Mouse (Mus musculus) embryonic facial prominence, embryonic 11.5 days (tissue): Measurements from ENCODE around the gene Ankrd63. TPM values are rescaled to one million over a fixed set of nuclear protein-coding genes. Genes with fewer than 3 reads are reported as not detected.

Source experiments
- ATAC-seq: fragments of 200-750 bp; cut with Nextera tagmentation; replicated peaks from 2 replicates; pipeline ENCODE4 v1.8.0; 2017; ENCODE audit warnings: low read depth; ENCODE audit not compliant: insufficient number of reproducible peaks, low FRiP score, low TSS enrichment
- DNase-seq: peaks from one replicate; pipeline ENCODE4 v3.0.0-alpha.2; 2015; ENCODE audit warnings: low spot score
- H3K27ac ChIP-seq: fragments of 300-500 bp; sonication (generic); replicated peaks from 2 replicates; pipeline ENCODE4 v1.5.1; 2014; ENCODE audit warnings: mild to moderate bottlenecking, low read depth, low read length, control low read depth
- H3K27me3 ChIP-seq: fragments of 300-500 bp; sonication (generic); 2 replicates; pipeline ENCODE4 v1.6.1; 2014; ENCODE audit warnings: mild to moderate bottlenecking, low read length, moderate library complexity, mixed read lengths; ENCODE audit not compliant: control insufficient read depth, insufficient read depth
- H3K36me3 ChIP-seq: fragments of 300-500 bp; sonication (generic); replicated peaks from 2 replicates; pipeline ENCODE4 v1.6.1; 2014; ENCODE audit warnings: low read depth, mild to moderate bottlenecking, low read length, moderate library complexity, mixed read lengths; ENCODE audit not compliant: control insufficient read depth, insufficient read depth
- H3K4me1 ChIP-seq: fragments of 300-500 bp; sonication (generic); 2 replicates; pipeline ENCODE4 v1.6.1; 2014; ENCODE audit warnings: low read length, mixed read lengths; ENCODE audit not compliant: control insufficient read depth, insufficient read depth
- H3K4me2 ChIP-seq: fragments of 300-500 bp; sonication (generic); 2 replicates; pipeline ENCODE4 v1.6.1; 2014; ENCODE audit warnings: low read depth, mild to moderate bottlenecking, control low read depth, low read length, moderate library complexity
- H3K4me3 ChIP-seq: fragments of 300-500 bp; sonication (generic); 2 replicates; pipeline ENCODE4 v1.5.1; 2014; ENCODE audit warnings: low read depth, low read length, control low read depth
- H3K9ac ChIP-seq: fragments of 300-500 bp; sonication (generic); replicated peaks from 2 replicates; pipeline ENCODE4 v1.6.1; 2014; ENCODE audit warnings: mild to moderate bottlenecking, control low read depth, low read length
- H3K9me3 ChIP-seq: fragments of 300-500 bp; sonication (generic); replicated peaks from 2 replicates; pipeline ENCODE4 v1.6.1; 2016; ENCODE audit warnings: mild to moderate bottlenecking, low read length, inconsistent platforms, mixed read lengths; ENCODE audit not compliant: control insufficient read depth
- WGBS: fragments of 180-500 bp; shearing (Covaris S2); extraction: QIAGEN DNeasy Blood & Tissue Kit; methylation state at CpG from one replicate; pipeline ENCODE4 v1.1.7; 2014; 5-methylcytosine and 5-hydroxymethylcytosine counted together
- polyA plus RNA-seq: library from polyadenylated mRNA; unstranded; fragments of >200 nt; fragmentation: Nextera tagmentation; extraction: Ambion mirVana; gene quantifications from 2 replicates; pipeline ENCODE4 v1.2.1, GENCODE M21; 2014

The Ankrd63 gene
- polyA plus RNA-seq, 1 experiment from 2014 or later: not detected

DNA sequence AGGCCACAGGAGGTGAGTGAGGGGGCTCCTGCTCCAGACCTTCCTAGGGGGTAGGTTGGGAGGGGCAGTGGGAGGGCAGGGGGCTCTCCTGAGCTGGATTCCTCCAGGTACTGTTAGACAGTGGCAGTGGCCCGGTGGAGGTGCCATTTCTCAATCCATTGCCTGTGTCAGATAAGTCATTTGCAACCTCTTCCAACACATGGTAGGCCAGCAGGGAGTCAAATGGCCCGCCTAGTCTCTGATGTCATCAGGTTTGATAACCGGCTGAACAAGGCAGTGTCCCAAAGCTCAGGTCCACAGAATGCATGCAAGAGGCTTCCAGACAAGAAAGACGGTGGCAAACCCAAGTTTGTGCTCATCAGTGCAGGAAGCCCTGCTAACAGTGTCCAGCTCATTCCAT, 25.9 kb downstream of the Ankrd63 start:
- peaks cover 44% of the 10 kb centered on the region for H3K27me3 ChIP-seq
- no peaks in the 10 kb centered on the region for H3K9me3 ChIP-seq
- peaks cover 3% of the 10 kb centered on the region; the same call in 1 of the 2 replicates for H3K4me1 ChIP-seq
- H3K9ac ChIP-seq: no peak overlapping the region
- H3K4me2 ChIP-seq: peak overlapping the region; percentile 89
- 20% methylated on average over 4 of the region's 4 CpGs for WGBS
- peak overlapping the region; percentile 43; the same call in 1 of the 2 replicates for H3K4me3 ChIP-seq
- ATAC-seq (no peak), DNase-seq (no peak)
- no peaks in the 10 kb centered on the region for H3K36me3 ChIP-seq
- no peak overlapping the region for H3K27ac ChIP-seq

DNA sequence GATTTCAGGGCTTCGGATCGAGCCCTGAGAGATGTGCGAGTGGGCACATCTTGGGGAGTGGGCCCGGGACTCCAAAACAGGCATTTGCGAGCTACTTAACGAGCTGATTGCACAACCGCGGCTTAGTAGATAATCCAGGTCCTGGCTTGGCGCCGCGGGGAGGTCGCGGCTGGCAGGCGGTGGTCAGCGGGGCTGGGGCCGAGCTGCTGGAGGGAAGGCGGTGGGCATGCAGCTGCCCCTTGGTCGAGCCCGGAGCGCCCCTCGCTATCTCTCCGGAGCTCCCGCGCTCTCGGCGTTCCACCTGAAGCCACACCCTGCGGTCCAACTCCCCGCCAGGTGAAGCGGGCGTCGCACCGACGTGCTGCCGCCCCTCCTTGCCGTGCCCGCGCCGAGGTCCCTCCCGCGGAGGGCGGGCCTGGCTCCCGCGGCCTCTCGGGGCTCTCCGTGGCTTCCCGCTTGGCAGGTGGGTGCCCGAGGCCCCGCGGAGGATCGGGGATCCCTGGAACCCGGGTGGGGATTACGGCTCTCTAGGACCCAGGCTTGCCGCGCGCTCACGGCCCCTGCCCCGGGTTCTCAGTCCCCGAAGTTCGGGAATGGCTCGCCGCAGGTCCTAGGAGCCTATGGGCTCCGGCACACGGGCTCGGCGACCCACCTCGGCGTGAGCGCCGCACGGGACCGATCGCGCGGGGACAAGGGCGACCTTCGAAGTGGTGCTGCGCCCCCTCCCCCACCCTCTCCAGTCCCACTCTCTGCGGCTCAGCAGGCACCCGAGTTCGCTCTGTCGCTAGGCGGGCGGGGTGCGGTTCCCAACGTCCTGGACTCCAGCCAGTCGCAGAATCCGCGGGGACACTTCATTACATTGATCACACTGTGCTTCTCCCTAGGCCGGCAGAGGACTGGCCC, 26.7 kb downstream of the Ankrd63 start:
- Histone ChIP-seq H3K4me3 (peak overlapping the region; percentile 43), H3K27me3 (peaks cover 44% of the 10 kb centered on the region), H3K9me3 (no peaks in the 10 kb centered on the region), H3K4me2 (peak overlapping the region; percentile 89), H3K27ac (no peak overlapping the region), H3K4me1 (peaks cover 3% of the 10 kb centered on the region; the same call in 1 of the 2 replicates), H3K36me3 (no peaks in the 10 kb centered on the region), H3K9ac (peak overlapping the region; percentile 40)
- ATAC-seq (peak; percentile 42; the same call in 1 of the 2 replicates), DNase-seq (no peak)
- under 1% methylated on average over 73 of the region's 89 CpGs for WGBS

DNA sequence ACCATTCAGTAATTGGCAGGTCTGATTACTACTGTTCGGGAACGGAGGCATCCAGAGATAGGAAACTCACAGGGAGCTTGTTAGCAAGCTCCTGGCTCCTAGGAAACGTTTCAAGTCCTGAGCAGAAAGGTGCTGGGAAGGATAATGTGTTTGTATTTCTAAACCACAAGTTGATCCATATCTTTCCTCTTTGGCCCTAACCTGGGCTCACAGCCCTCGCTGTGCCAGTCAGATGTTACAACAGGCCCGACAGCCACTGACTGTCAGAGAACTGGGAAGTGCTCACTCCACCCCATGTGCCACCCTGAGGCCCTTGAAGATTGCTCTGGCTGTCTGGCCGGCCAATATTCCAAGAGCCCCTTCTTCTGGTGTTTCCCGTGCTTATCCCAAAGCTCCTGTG, 29.3 kb downstream of the Ankrd63 start:
- H3K27me3 ChIP-seq: peaks cover 44% of the 10 kb centered on the region
- H3K9ac ChIP-seq: no peak overlapping the region
- peaks cover 3% of the 10 kb centered on the region; the same call in 1 of the 2 replicates for H3K4me1 ChIP-seq
- no peak for ATAC-seq
- H3K4me3 ChIP-seq: no peak overlapping the region
- H3K27ac ChIP-seq: no peak overlapping the region
- WGBS: 13% methylated on average over 7 of the region's 7 CpGs
- no peak overlapping the region for H3K4me2 ChIP-seq
- no peak for DNase-seq
- no peaks in the 10 kb centered on the region for H3K9me3 ChIP-seq
- H3K36me3 ChIP-seq: no peaks in the 10 kb centered on the region

DNA sequence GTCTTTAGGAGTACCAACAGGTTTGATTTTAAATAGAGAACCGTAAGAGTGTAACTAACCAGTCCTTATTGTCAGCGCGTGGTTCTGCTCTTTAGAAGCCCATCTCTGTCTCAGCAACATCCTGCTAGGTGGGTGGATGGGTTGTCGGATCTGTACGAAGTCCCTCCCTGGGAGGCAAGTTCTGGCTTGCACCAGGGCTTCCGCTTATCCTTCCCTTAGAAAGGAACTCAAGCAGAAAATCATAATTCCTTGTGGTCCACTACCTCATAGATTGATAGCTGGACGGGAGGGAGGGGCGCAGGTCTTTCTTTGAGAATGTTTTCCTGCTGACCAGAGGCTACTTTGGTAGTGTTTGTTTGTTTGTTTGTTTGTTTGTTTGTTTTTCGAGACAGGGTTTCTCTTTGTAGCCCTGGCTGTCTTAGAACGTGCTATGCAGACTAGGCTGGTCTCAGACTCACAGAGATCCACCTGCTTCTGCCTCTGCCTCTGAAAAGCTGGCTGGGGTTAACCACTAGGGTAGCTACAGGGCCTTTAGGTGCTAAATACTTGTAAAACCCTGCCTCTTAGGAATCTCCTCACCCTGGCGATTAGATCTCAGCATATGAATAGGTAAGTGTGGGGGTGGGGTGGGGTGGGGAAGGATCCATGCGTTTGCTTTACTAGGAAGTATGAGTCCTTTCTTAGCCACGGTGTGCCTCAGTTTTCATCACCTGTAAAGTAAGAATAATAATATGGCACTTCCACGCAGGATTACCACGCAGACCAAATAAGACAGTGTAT, 29.9 kb downstream of the Ankrd63 start:
- no peaks in the 10 kb centered on the region for H3K36me3 ChIP-seq
- H3K9ac ChIP-seq: no peak overlapping the region
- 30% methylated on average over 15 of the region's 15 CpGs for WGBS
- no peak overlapping the region for H3K4me2 ChIP-seq
- H3K4me1 ChIP-seq: peaks cover 3% of the 10 kb centered on the region; the same call in 1 of the 2 replicates
- no peaks in the 10 kb centered on the region for H3K9me3 ChIP-seq
- no peak for ATAC-seq
- DNase-seq: no peak
- no peak overlapping the region for H3K27ac ChIP-seq
- no peak overlapping the region for H3K4me3 ChIP-seq
- peaks cover 44% of the 10 kb centered on the region for H3K27me3 ChIP-seq

DNA sequence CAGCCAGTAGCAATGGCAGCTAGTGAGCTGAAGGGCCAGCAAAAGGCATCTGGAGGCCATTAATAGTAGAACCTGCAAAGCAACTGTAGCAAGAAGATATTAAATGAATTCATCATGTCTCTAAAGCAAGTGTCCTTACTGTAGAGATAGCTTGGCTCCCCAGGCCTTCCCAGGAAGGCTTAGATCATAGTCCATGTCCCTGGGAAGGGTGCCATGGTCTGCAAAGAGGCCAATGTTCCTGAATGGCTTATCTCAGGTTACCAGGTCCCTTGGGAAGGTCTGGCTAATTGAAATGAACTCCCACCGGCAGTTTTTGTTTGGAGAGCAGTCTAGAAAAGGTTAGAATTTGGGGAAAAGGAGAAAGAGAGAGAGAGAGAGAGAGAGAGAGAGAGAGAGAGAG, 32.0 kb downstream of the Ankrd63 start:
- Histone ChIP-seq H3K36me3 (no peaks in the 10 kb centered on the region), H3K27ac (no peak overlapping the region), H3K4me1 (no peaks in the 10 kb centered on the region), H3K27me3 (peaks cover 29% of the 10 kb centered on the region), H3K9me3 (no peaks in the 10 kb centered on the region), H3K4me3 (no peak overlapping the region), H3K9ac (no peak overlapping the region), H3K4me2 (no peak overlapping the region)
- WGBS: 30% methylated on average over 1 of the region's 1 CpGs
- ATAC-seq (no peak), DNase-seq (no peak)

DNA sequence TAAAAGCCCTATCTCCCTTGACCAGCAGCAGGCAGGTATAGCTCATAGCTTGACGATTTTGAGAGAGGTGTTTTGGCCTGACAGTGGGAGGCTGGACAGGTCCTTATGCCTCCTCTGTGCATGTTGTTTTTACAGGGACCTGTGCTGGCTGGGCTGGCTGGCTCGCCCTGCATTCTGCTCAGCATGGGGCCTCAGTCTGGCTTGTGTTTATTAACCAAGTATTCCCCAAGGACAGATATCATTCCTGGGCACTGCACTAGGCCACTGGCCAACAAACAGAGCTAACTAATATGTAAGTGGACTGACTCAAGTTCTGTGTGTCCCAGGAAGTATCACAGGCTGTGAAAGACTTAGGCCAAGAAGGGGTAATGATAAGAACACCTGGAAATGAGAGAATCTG, 34.0 kb downstream of the Ankrd63 start:
- Histone ChIP-seq H3K9me3 (no peaks in the 10 kb centered on the region), H3K4me2 (no peak overlapping the region), H3K4me3 (no peak overlapping the region), H3K27ac (no peak overlapping the region), H3K4me1 (no peaks in the 10 kb centered on the region), H3K9ac (no peak overlapping the region; the same call in 1 of the 2 replicates), H3K36me3 (no peaks in the 10 kb centered on the region), H3K27me3 (peaks cover 12% of the 10 kb centered on the region)
- DNase-seq (no peak), ATAC-seq (no peak)
- 33% methylated on average over 2 of the region's 2 CpGs for WGBS

DNA sequence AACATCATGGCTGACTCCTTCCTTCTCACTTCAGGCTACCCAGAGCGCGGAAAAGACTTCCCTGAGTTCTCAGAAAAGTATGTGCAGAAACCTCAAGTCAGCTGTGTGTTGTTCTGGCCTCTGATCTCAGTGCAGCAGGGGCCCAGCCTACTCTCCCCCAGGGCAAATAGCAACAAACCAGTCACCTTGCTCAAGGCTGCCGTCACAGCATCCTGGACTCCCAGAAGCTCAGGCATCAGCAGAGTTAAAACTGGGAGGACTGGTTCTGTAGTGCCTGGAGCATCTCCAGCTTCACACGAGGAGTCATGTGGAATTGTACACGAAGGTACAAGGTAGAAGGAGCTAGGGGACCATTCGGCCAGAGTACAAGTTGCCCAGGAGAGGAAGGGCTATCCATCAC, 34.5 kb downstream of the Ankrd63 start:
- Histone ChIP-seq H3K9ac (no peak overlapping the region; the same call in 1 of the 2 replicates), H3K27me3 (peaks cover 10% of the 10 kb centered on the region), H3K4me2 (no peak overlapping the region), H3K9me3 (no peaks in the 10 kb centered on the region), H3K27ac (no peak overlapping the region), H3K36me3 (no peaks in the 10 kb centered on the region), H3K4me3 (no peak overlapping the region), H3K4me1 (no peaks in the 10 kb centered on the region)
- 47% methylated on average over 6 of the region's 6 CpGs for WGBS
- ATAC-seq (no peak), DNase-seq (no peak)

DNA sequence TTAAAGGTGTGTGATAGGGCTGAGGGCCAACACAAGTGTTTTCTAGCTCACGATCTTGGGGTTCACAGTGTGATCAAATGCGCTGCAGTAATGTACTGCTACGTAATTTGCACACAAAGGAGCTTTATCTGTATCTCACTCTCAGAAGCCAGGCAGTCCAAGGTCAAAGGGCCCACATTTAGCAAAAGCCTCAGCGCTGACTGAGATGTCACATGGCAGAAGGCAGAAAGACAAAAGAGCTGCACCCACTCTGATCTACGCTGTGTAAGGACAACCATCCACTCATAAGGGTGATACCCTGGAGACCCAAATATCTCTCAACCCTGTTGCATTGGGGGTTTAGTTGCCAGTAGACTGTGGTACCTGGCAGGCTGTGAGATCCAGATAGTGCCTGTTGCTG, 36.6 kb downstream of the Ankrd63 start:
- no peak overlapping the region for H3K9ac ChIP-seq
- H3K27ac ChIP-seq: no peak overlapping the region
- H3K36me3 ChIP-seq: no peaks in the 10 kb centered on the region
- peaks cover 6% of the 10 kb centered on the region for H3K4me1 ChIP-seq
- H3K9me3 ChIP-seq: no peaks in the 10 kb centered on the region
- H3K27me3 ChIP-seq: peaks cover 17% of the 10 kb centered on the region
- DNase-seq (no peak), ATAC-seq (no peak)
- no peak overlapping the region for H3K4me2 ChIP-seq
- 67% methylated on average over 5 of the region's 5 CpGs for WGBS
- no peak overlapping the region for H3K4me3 ChIP-seq
